In genomic region chr7:83567841-83568500, GRCm38 (mm10) we compare ENCODE assay signal across 10 mouse cellular contexts. TPM values are rescaled to one million over a fixed set of nuclear protein-coding genes. Genes with fewer than 3 reads are reported as not detected.
DNase-seq lines count a peak whose midpoint lies in the region; ATAC-seq and TF ChIP-seq lines count a peak whose summit lies in the region.
"Had no signal": no experiment of that assay in that cellular context is flagged by ENCODE, and none has a peak within 500 bp of the region (broad histone marks: within the 10 kb centered on the region; RNA-seq: fewer than 3 reads in every experiment).

No protein-coding gene starts in this region.

- H3K4me3 ChIP-seq in heart, embryonic 11.5 days (ENCODE audit: low read depth, low read length): no peak overlapping the region
- H3K4me3 ChIP-seq in C2C12 (ENCODE audit: insufficient read depth, poor library complexity, severe bottlenecking): no peak overlapping the region
- H3K4me3 ChIP-seq: limb, embryonic 12.5 days; stomach, embryonic 15.5 days had no signal

- no peaks in the 10 kb centered on the region for H3K9me3 ChIP-seq in heart, embryonic 11.5 days (replicated peaks; ENCODE audit: control insufficient read depth, low read length)
- H3K9me3 ChIP-seq: limb, embryonic 12.5 days; stomach, embryonic 15.5 days had no signal

- WGBS in heart, embryonic 11.5 days (ENCODE audit: insufficient replicate concordance): 48% methylated on average over 16 of the region's 16 CpGs

- no peak for ATAC-seq in heart, embryonic 11.5 days (replicated peaks; ENCODE audit: insufficient number of reproducible peaks, low FRiP score, low TSS enrichment)
- peak; percentile 73; the same call in 1 of the 2 replicates for ATAC-seq in megakaryocyte-erythroid progenitor cell, adult 5-6 weeks (replicated peaks; ENCODE audit: low FRiP score, low TSS enrichment, poor library complexity, severe bottlenecking)

- H3K4me1 ChIP-seq in heart, embryonic 11.5 days (ENCODE audit: control insufficient read depth, insufficient read depth, low read length): no peaks in the 10 kb centered on the region
- H3K4me1 ChIP-seq: stomach, embryonic 15.5 days had no signal

- no peak overlapping the region for H3K4me2 ChIP-seq in heart, embryonic 11.5 days
- H3K4me2 ChIP-seq: limb, embryonic 12.5 days; stomach, embryonic 15.5 days had no signal

- no peak overlapping the region for H3K9ac ChIP-seq in heart, embryonic 11.5 days (ENCODE audit: low read depth, low read length)
- H3K9ac ChIP-seq: limb, embryonic 12.5 days; stomach, embryonic 15.5 days had no signal

- H3K79me3 ChIP-seq in C2C12 (ENCODE audit: low read depth): no peaks in the 10 kb centered on the region

- H3K36me3 ChIP-seq in heart, embryonic 11.5 days (ENCODE audit: control insufficient read depth, insufficient read depth, low read length): no peaks in the 10 kb centered on the region
- H3K36me3 ChIP-seq in C2C12 (ENCODE audit: control insufficient read depth, insufficient read depth): no peaks in the 10 kb centered on the region
- H3K36me3 ChIP-seq: limb, embryonic 12.5 days; stomach, embryonic 15.5 days had no signal

- H3K27me3 ChIP-seq in heart, embryonic 11.5 days (ENCODE audit: control insufficient read depth, insufficient read depth, low read length): no peaks in the 10 kb centered on the region
- H3K27me3 ChIP-seq in C2C12 (ENCODE audit: control insufficient read depth, insufficient read depth, insufficient read length): no peaks in the 10 kb centered on the region
- H3K27me3 ChIP-seq: limb, embryonic 12.5 days; stomach, embryonic 15.5 days had no signal

- H3K79me2 ChIP-seq in C2C12 (ENCODE audit: control insufficient read depth, insufficient read depth): no peaks in the 10 kb centered on the region

- H3ac ChIP-seq in C2C12 (ENCODE audit: control insufficient read depth, insufficient read length, low read depth): no peak overlapping the region

- no peak overlapping the region for H3K27ac ChIP-seq in heart, embryonic 11.5 days (ENCODE audit: low read depth, low read length)
- H3K27ac ChIP-seq: limb, embryonic 12.5 days; stomach, embryonic 15.5 days had no signal

- DNase-seq in heart, adult 8-10 months (ENCODE audit: low spot score): peak; percentile 54
- DNase-seq in adipocyte (ENCODE audit: low spot score): peak; percentile 56
- DNase-seq in embryo, embryonic 9.5 days (ENCODE audit: extremely low spot score): peak; percentile 42
- DNase-seq in kidney, postnatal 14 days: peak; percentile 74
- DNase-seq in thymus, postnatal 10 days (ENCODE audit: low spot score in 2 of 2): peak; percentile 4 to 44

- TF ChIP-seq CTCF in C2C12 (IDR thresholded peaks at IDR 0.05; ENCODE audit: control insufficient read depth, insufficient read depth, insufficient read length): peak; percentile 32

TF ChIP-seq in C2C12, 6 proteins besides CTCF, POLR2A, EP300 and RAD21:
- no peak for TF ChIP-seq MYOG (IDR thresholded peaks at IDR 0.05; ENCODE audit: control insufficient read depth, extremely low read depth, insufficient read length)
- TF ChIP-seq FOSL1 (IDR thresholded peaks at IDR 0.05; ENCODE audit: insufficient read depth, low read length, poor library complexity, severe bottlenecking): no peak
- no peak for TF ChIP-seq USF1 (IDR thresholded peaks at IDR 0.05; ENCODE audit: low read depth)
- no peak for TF ChIP-seq MYOD1 (IDR thresholded peaks at IDR 0.05; ENCODE audit: control insufficient read depth, insufficient read length, low read depth)
- no peak for TF ChIP-seq MAX (IDR thresholded peaks at IDR 0.05)
- no peak for TF ChIP-seq CEBPB (IDR thresholded peaks at IDR 0.05; ENCODE audit: low read depth)

RNA-seq across cellular contexts. Expression of gene Tmc3, which starts 16.8 kb away (rescaled TPM):
- total RNA-seq in heart, adult 8-10 months (2022): under 1 TPM; 0.12 to 0.20 (median 0.19) TPM
- 0.13 and 0.21 TPM in 2 replicates for polyA plus RNA-seq in heart, embryonic 11.5 days (2014; fragmentation: Nextera tagmentation; extraction: Ambion mirVana)
- polyA plus RNA-seq in C2C12 (2012; fragmentation: generic; extraction: Trizol): not detected
- 0.42 and 0.77 TPM in 2 replicates for total RNA-seq in megakaryocyte-erythroid progenitor cell, adult 5-6 weeks (2014; fragmentation: Nextera tagmentation)
- total RNA-seq in megakaryocyte-erythroid progenitor cell, adult 5-6 weeks (2017): 0.19 and 0.72 TPM in 2 replicates

Comparison
In these comparisons a context has a peak if more than half of its experiments do, and no peak if none do; other contexts are left out.
1. DNase-seq: peak in every context shown above with its lines; median percentile 74 in kidney, postnatal 14 days; 56 in adipocyte; 54 in heart, adult 8-10 months; 42 in embryo, embryonic 9.5 days; 24 in thymus, postnatal 10 days.